In the genomic region with DNA sequence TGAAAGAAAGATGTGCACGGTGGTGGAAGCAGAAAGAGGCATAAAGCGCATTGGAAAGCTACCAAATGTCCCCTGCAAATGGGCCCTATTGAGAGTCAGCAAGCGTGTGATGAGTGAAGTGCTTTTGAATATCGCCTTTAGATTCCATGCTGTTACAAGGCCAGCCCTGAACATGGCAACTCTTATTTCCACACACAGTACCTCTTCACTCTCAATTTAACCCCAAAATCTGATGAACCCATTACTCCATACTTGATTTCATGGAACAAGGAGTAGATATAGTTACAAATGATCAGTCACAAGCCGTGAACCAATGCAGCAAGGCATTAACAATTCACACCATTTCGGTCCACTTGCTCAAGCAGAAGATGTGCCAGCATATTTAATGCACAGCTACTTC, we compare ENCODE assay signal across 24 mouse cellular contexts.
DNase-seq lines count a peak whose midpoint lies in the region; ATAC-seq lines count a peak whose summit lies in the region.
"Had no signal": no experiment of that assay in that cellular context is flagged by ENCODE, and none has a peak within 500 bp of the region (broad histone marks: within the 10 kb centered on the region; RNA-seq: fewer than 3 reads in every experiment).

No protein-coding gene starts in this region.

- H3K4me1 ChIP-seq in midbrain, embryonic 12.5 days, result peaks cover 5% of the 10 kb centered on the region; the same call in 1 of the 2 replicates
- no peaks in the 10 kb centered on the region for H3K4me1 ChIP-seq in midbrain, embryonic 15.5 days
- no peaks in the 10 kb centered on the region for H3K4me1 ChIP-seq in hindbrain, embryonic 15.5 days (replicated peaks)
- H3K4me1 ChIP-seq: embryonic facial prominence, embryonic 10.5 days; heart, embryonic 13.5 days; stomach, embryonic 15.5 days had no signal

- 54% methylated on average over 6 of the region's 6 CpGs for WGBS in midbrain, embryonic 12.5 days
- 54% methylated on average over 6 of the region's 6 CpGs for WGBS in midbrain, embryonic 15.5 days
- 25% methylated on average over 6 of the region's 6 CpGs for WGBS in hindbrain, embryonic 15.5 days

- DNase-seq in embryo, embryonic 10 days (ENCODE audit: low spot score), result peak; percentile 52
- DNase-seq in embryo, embryonic 9.5 days (ENCODE audit: extremely low spot score), result no peak
- DNase-seq in embryo, embryonic 11 days, result peak; percentile 16
- no peak for DNase-seq in kidney, adult 11 months
- DNase-seq in lung, postnatal 4 days, result no peak
- DNase-seq: adrenal gland, postnatal 10 days; cerebellum, adult 2 months; cerebellum, postnatal 25 days; gastrocnemius, postnatal 36 days; heart, adult 2 months; kidney, adult 8-10 months; kidney, postnatal 10 days; layer of hippocampus, postnatal 36 days; thymus, postnatal 25 days had no signal

- H3K36me3 ChIP-seq in midbrain, embryonic 12.5 days, result no peaks in the 10 kb centered on the region
- no peaks in the 10 kb centered on the region for H3K36me3 ChIP-seq in midbrain, embryonic 15.5 days (replicated peaks)
- H3K36me3 ChIP-seq in hindbrain, embryonic 15.5 days, result no peaks in the 10 kb centered on the region
- H3K36me3 ChIP-seq: embryonic facial prominence, embryonic 10.5 days; heart, embryonic 13.5 days; midbrain, embryonic 10.5 days; stomach, embryonic 15.5 days had no signal

- H3K27me3 ChIP-seq in midbrain, embryonic 12.5 days, result peaks cover 18% of the 10 kb centered on the region
- 0 out of 2 replicates have a peak, but pooled peaks cover 2% of the 10 kb centered on the region for H3K27me3 ChIP-seq in midbrain, embryonic 15.5 days (replicated peaks)
- peaks cover 22% of the 10 kb centered on the region for H3K27me3 ChIP-seq in hindbrain, embryonic 15.5 days
- H3K27me3 ChIP-seq: heart, embryonic 13.5 days; stomach, embryonic 15.5 days had no signal

- H3K4me3 ChIP-seq in midbrain, embryonic 12.5 days, result no peak overlapping the region
- H3K4me3 ChIP-seq in midbrain, embryonic 15.5 days, result no peak overlapping the region
- H3K4me3 ChIP-seq in hindbrain, embryonic 15.5 days, result no peak overlapping the region
- H3K4me3 ChIP-seq: embryonic facial prominence, embryonic 10.5 days; heart, adult 2 months; heart, embryonic 13.5 days; midbrain, embryonic 10.5 days; myocyte; stomach, embryonic 15.5 days had no signal

- peak; percentile 23; the same call in 1 of the 2 replicates for ATAC-seq in midbrain, embryonic 12.5 days (ENCODE audit: low FRiP score, low read depth)
- no peak for ATAC-seq in midbrain, embryonic 15.5 days (replicated peaks)
- ATAC-seq in hindbrain, embryonic 15.5 days (ENCODE audit: low FRiP score, low read depth), result peak; percentile 56; the same call in 1 of the 2 replicates
- ATAC-seq: inflammation-experienced regulatory T-cells, adult 6 months had no signal

- H3K9me3 ChIP-seq in midbrain, embryonic 12.5 days, result no peaks in the 10 kb centered on the region
- H3K9me3 ChIP-seq in midbrain, embryonic 15.5 days, result no peaks in the 10 kb centered on the region
- H3K9me3 ChIP-seq in hindbrain, embryonic 15.5 days, result no peaks in the 10 kb centered on the region
- H3K9me3 ChIP-seq: embryonic facial prominence, embryonic 10.5 days; heart, embryonic 13.5 days; midbrain, embryonic 10.5 days; stomach, embryonic 15.5 days had no signal

- no peak overlapping the region for H3K27ac ChIP-seq in midbrain, embryonic 12.5 days (replicated peaks)
- no peak overlapping the region for H3K27ac ChIP-seq in midbrain, embryonic 15.5 days
- no peak overlapping the region for H3K27ac ChIP-seq in hindbrain, embryonic 15.5 days (replicated peaks)
- H3K27ac ChIP-seq: embryonic facial prominence, embryonic 10.5 days; heart, adult 2 months; heart, embryonic 13.5 days; macrophage; midbrain, embryonic 10.5 days; stomach, embryonic 15.5 days had no signal

- no peak overlapping the region for H3K9ac ChIP-seq in midbrain, embryonic 12.5 days (replicated peaks)
- H3K9ac ChIP-seq in midbrain, embryonic 15.5 days, result no peak overlapping the region
- no peak overlapping the region for H3K9ac ChIP-seq in hindbrain, embryonic 15.5 days
- H3K9ac ChIP-seq: heart, embryonic 13.5 days; stomach, embryonic 15.5 days had no signal

- no peak overlapping the region for H3K4me2 ChIP-seq in midbrain, embryonic 12.5 days (replicated peaks)
- H3K4me2 ChIP-seq in midbrain, embryonic 15.5 days, result no peak overlapping the region
- no peak overlapping the region for H3K4me2 ChIP-seq in hindbrain, embryonic 15.5 days
- H3K4me2 ChIP-seq: heart, embryonic 13.5 days; stomach, embryonic 15.5 days had no signal

Comparison
In these comparisons a context has a peak if more than half of its experiments do, and no peak if none do; other contexts are left out.
1. DNase-seq: peak in embryo, embryonic 10 days (single experiment) and embryo, embryonic 11 days (single experiment); none in embryo, embryonic 9.5 days (single experiment), kidney, adult 11 months (single experiment) and lung, postnatal 4 days (0 of 2).